In genomic region chr7:131543623-131544481, GRCm38 (mm10) we compare ENCODE assay signal across 8 mouse cellular contexts. TPM values are rescaled to one million over a fixed set of nuclear protein-coding genes. Genes with fewer than 3 reads are reported as not detected.
DNase-seq lines count a peak whose midpoint lies in the region; ATAC-seq lines count a peak whose summit lies in the region.

No protein-coding gene starts in this region.

- no peak overlapping the region for H3K27ac ChIP-seq in heart, embryonic 14.5 days (replicated peaks in 1 of 2; ENCODE audit: control insufficient read depth in 1 of 2, insufficient read depth in 1 of 2, low read depth in 2 of 2, low read length in 2 of 2)
- no peak overlapping the region for H3K27ac ChIP-seq in liver, embryonic 13.5 days
- H3K27ac ChIP-seq in stomach, embryonic 15.5 days, result no peak overlapping the region

- ATAC-seq in heart, embryonic 14.5 days (ENCODE audit: insufficient number of reproducible peaks, insufficient read depth, low FRiP score, low read depth), result no peak
- ATAC-seq in liver, embryonic 13.5 days (ENCODE audit: low read depth), result no peak
- no peak for ATAC-seq in stomach, embryonic 15.5 days (ENCODE audit: insufficient read depth, low FRiP score, low read depth)

- H3K4me3 ChIP-seq in heart, embryonic 14.5 days (ENCODE audit: control insufficient read depth in 1 of 2, insufficient read depth in 1 of 2, low read depth in 1 of 2, low read length in 2 of 2), result peak overlapping the region; percentile 17 to 39
- peak overlapping the region; percentile 37 for H3K4me3 ChIP-seq in liver, embryonic 13.5 days (replicated peaks)
- H3K4me3 ChIP-seq in stomach, embryonic 15.5 days (replicated peaks), result peak overlapping the region; percentile 38

- peaks cover 6 to 25% of the 10 kb centered on the region in 2 experiments; a peak in 3 of 4 replicates for H3K4me1 ChIP-seq in heart, embryonic 14.5 days (ENCODE audit: control insufficient read depth in 2 of 2, insufficient read depth in 2 of 2, low read length in 2 of 2)
- H3K4me1 ChIP-seq in liver, embryonic 13.5 days (replicated peaks), result peaks cover 18% of the 10 kb centered on the region
- peaks cover 24% of the 10 kb centered on the region for H3K4me1 ChIP-seq in stomach, embryonic 15.5 days

- no peaks in the 10 kb centered on the region for H3K36me3 ChIP-seq in heart, embryonic 14.5 days (ENCODE audit: control insufficient read depth, insufficient read depth, low read length)
- H3K36me3 ChIP-seq in liver, embryonic 13.5 days, result no peaks in the 10 kb centered on the region
- no peaks in the 10 kb centered on the region for H3K36me3 ChIP-seq in stomach, embryonic 15.5 days

- H3K27me3 ChIP-seq in heart, embryonic 14.5 days (ENCODE audit: control insufficient read depth, insufficient read depth, low read length), result peaks cover 99% of the 10 kb centered on the region
- H3K27me3 ChIP-seq in liver, embryonic 13.5 days, result peaks cover 100% of the 10 kb centered on the region
- peaks cover 94% of the 10 kb centered on the region for H3K27me3 ChIP-seq in stomach, embryonic 15.5 days (replicated peaks)

- peak overlapping the region; percentile 69 for H3K4me2 ChIP-seq in heart, embryonic 14.5 days (ENCODE audit: low read length)
- peak overlapping the region; percentile 53 for H3K4me2 ChIP-seq in liver, embryonic 13.5 days
- peak overlapping the region; percentile 69 for H3K4me2 ChIP-seq in stomach, embryonic 15.5 days

- no peaks in the 10 kb centered on the region for H3K9me3 ChIP-seq in heart, embryonic 14.5 days (ENCODE audit: control insufficient read depth, low read length)
- no peaks in the 10 kb centered on the region for H3K9me3 ChIP-seq in liver, embryonic 13.5 days (replicated peaks)
- no peaks in the 10 kb centered on the region for H3K9me3 ChIP-seq in stomach, embryonic 15.5 days

- WGBS in heart, embryonic 14.5 days, result under 1% methylated on average over 75 of the region's 75 CpGs
- 2% methylated on average over 75 of the region's 75 CpGs for WGBS in liver, embryonic 13.5 days (ENCODE audit: insufficient replicate concordance)
- under 1% methylated on average over 75 of the region's 75 CpGs for WGBS in stomach, embryonic 15.5 days

- no peak overlapping the region for H3K9ac ChIP-seq in heart, embryonic 14.5 days (ENCODE audit: low read length)
- no peak overlapping the region for H3K9ac ChIP-seq in liver, embryonic 13.5 days
- H3K9ac ChIP-seq in stomach, embryonic 15.5 days, result no peak overlapping the region; the same call in 1 of the 2 replicates

- peak; percentile 41 for DNase-seq in adrenal gland, adult 2 months
- DNase-seq in adrenal gland, adult 18-20 months (ENCODE audit: low spot score in 2 of 2), result no peak
- DNase-seq in ES-CJ7 (ENCODE audit: low read depth, low spot score), result peak; percentile 54
- DNase-seq in liver, embryonic 13.5 days, result no peak
- DNase-seq in spleen, adult 12 weeks (ENCODE audit: low spot score), result no peak
- DNase-seq in thymus, postnatal 14 days, result no peak

RNA-seq across cellular contexts. Expression of gene Hmx3, which starts 1.2 kb away (rescaled TPM):
- not detected for total RNA-seq in adrenal gland, adult 2 months (2021)
- polyA plus RNA-seq in adrenal gland, adult 2 months (2012; rRNA removed), result not detected in 2 replicates
- not detected for total RNA-seq in adrenal gland, adult 18-20 months (2021)
- polyA plus RNA-seq in heart, embryonic 14.5 days (2014; fragmentation: Nextera tagmentation; extraction: Ambion mirVana), result 0.14 TPM in 1 of 2 replicates, not detected in the other
- not detected in 2 replicates for polyA plus RNA-seq in liver, embryonic 13.5 days (2015; fragmentation: Nextera tagmentation; extraction: Ambion mirVana)
- polyA plus RNA-seq in stomach, embryonic 15.5 days (2015; fragmentation: Nextera tagmentation; extraction: Ambion mirVana), result 1.6 and 2.0 TPM in 2 replicates

RNA-seq across cellular contexts. Expression of gene Hmx2, which starts 4.7 kb away (rescaled TPM):
- total RNA-seq in adrenal gland, adult 2 months (2021), result not detected
- polyA plus RNA-seq in adrenal gland, adult 2 months (2012; rRNA removed), result not detected in 2 replicates
- total RNA-seq in adrenal gland, adult 18-20 months (2021), result not detected
- polyA plus RNA-seq in heart, embryonic 14.5 days (2014; fragmentation: Nextera tagmentation; extraction: Ambion mirVana), result 0.07 TPM in 1 of 2 replicates, not detected in the other
- polyA plus RNA-seq in liver, embryonic 13.5 days (2015; fragmentation: Nextera tagmentation; extraction: Ambion mirVana), result 0.07 TPM in 1 of 2 replicates, not detected in the other
- polyA plus RNA-seq in stomach, embryonic 15.5 days (2015; fragmentation: Nextera tagmentation; extraction: Ambion mirVana), result 1.0 and 1.4 TPM in 2 replicates

RNA-seq across cellular contexts. Expression of gene Bub3, which starts 16.2 kb away (rescaled TPM):
- total RNA-seq in adrenal gland, adult 2 months (2021), result 10 to 100 TPM; 67.0 to 82.2 TPM
- 31.8 and 39.6 TPM in 2 replicates for polyA plus RNA-seq in adrenal gland, adult 2 months (2012; rRNA removed)
- 10 to 100 TPM; 57.0 to 69.0 TPM for total RNA-seq in adrenal gland, adult 18-20 months (2021)
- 118 and 121 TPM in 2 replicates for polyA plus RNA-seq in heart, embryonic 14.5 days (2014; fragmentation: Nextera tagmentation; extraction: Ambion mirVana)
- 134 and 142 TPM in 2 replicates for polyA plus RNA-seq in liver, embryonic 13.5 days (2015; fragmentation: Nextera tagmentation; extraction: Ambion mirVana)
- polyA plus RNA-seq in stomach, embryonic 15.5 days (2015; fragmentation: Nextera tagmentation; extraction: Ambion mirVana), result 187 and 198 TPM in 2 replicates

Comparison
In these comparisons a context has a peak if more than half of its experiments do, and no peak if none do; other contexts are left out.
1. DNase-seq: peak in adrenal gland, adult 2 months (single experiment) and ES-CJ7 (single experiment); none in adrenal gland, adult 18-20 months (0 of 2), liver, embryonic 13.5 days (single experiment), spleen, adult 12 weeks (single experiment) and thymus, postnatal 14 days (single experiment).
2. Peak in every context shown above with its lines, with median percentiles within 50 percentile points of each other: H3K4me2 ChIP-seq and H3K4me3 ChIP-seq.